Mouse (Mus musculus) CH12.LX (cell line): ENCODE data around the gene Tmem11.

Experiments
- CTCF ChIP-seq, 2 experiments: IDR thresholded peaks in 1 of 2; conservative IDR thresholded peaks in 1 of 2; 2 replicates each; pipeline ENCODE4 v1.5.1; 2011 to 2012; ENCODE audit warnings: low read depth in 2 of 2, low read length in 2 of 2, improper control_type of control experiment in 1 of 2, inconsistent platforms in 1 of 2, mild to moderate bottlenecking in 1 of 2, moderate library complexity in 1 of 2
- ELF1 ChIP-seq: IDR thresholded peaks from 2 replicates; pipeline ENCODE4 v1.6.1; 2014; ENCODE audit warnings: low read depth, mild to moderate bottlenecking, inconsistent platforms, low read length, improper control_type of control experiment
- EP300 ChIP-seq: IDR thresholded peaks from 2 replicates; pipeline ENCODE4 v1.6.1; 2011; ENCODE audit warnings: low read length, improper control_type of control experiment
- IRF4 ChIP-seq: IDR thresholded peaks from 2 replicates; pipeline ENCODE4 v1.6.1; 2014; ENCODE audit warnings: low read depth, mild to moderate bottlenecking, inconsistent platforms, low read length, improper control_type of control experiment
- POLR2A ChIP-seq: IDR thresholded peaks from 2 replicates; pipeline ENCODE4 v1.6.1; 2011; ENCODE audit warnings: low read depth, mild to moderate bottlenecking, improper control_type of control experiment, low read length
- TCF12 ChIP-seq: IDR thresholded peaks from 2 replicates; pipeline ENCODE4 v1.6.1; 2014; ENCODE audit warnings: low read depth, mild to moderate bottlenecking, inconsistent platforms, low read length, improper control_type of control experiment
- UBTF ChIP-seq: IDR thresholded peaks from 2 replicates; pipeline ENCODE4 v1.6.1; 2012; ENCODE audit warnings: low read depth, mild to moderate bottlenecking, inconsistent platforms, low read length, improper control_type of control experiment, moderate library complexity
- ZKSCAN1 ChIP-seq: IDR thresholded peaks from 2 replicates; pipeline ENCODE4 v1.6.1; 2012; ENCODE audit warnings: low read depth, inconsistent platforms, low read length, improper control_type of control experiment, borderline replicate concordance
- ZNF384 ChIP-seq: IDR thresholded peaks from 2 replicates; pipeline ENCODE4 v1.6.1; 2012; ENCODE audit warnings: low read depth, low read length, improper control_type of control experiment, inconsistent platforms

DNA sequence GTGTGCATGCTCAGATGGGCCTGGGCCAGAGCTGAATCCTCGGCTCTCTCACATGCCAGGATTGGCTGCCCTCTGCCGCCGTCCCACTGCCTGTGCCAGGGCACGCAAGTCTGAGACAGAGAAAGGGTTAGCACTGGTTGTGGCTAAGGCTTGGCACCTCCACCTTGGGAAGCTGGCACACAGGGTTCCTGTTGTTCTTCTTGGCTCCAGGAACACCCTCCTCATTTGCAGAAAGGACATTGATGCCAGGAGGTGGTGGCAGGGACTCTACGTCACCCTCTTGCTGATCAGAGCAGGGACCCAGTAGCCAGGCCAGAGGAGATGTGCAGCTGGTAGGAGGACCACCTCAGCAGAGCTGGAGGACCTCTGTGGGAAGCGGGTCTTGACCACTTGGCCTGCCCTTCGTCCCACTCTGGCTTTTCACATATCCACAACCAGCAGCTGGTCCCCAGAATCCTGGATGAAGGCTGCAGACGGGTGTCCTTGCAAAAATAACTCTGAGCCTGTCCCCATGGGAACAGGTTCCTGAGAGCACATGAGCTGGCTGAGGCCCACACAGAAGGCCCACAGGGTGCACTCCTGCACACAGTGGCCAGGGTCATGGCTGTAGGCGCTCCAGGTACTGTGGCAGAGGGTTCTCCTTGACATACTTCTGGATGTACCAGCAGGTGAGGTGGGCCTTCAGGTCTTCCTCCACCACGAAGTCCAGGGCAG, 26.5 kb upstream of the Tmem11 start:
- TF ChIP-seq POLR2A, result no peak
- TF ChIP-seq ZNF384, result no peak
- TF ChIP-seq ZKSCAN1, result no peak
- no peak for TF ChIP-seq IRF4
- TF ChIP-seq ELF1, result no peak
- no peak for TF ChIP-seq UBTF
- TF ChIP-seq TCF12, result no peak
- no peak for TF ChIP-seq EP300
- no peak for TF ChIP-seq CTCF (conservative IDR thresholded peaks at IDR 0.05 in 1 of 2, IDR thresholded peaks at IDR 0.05 in 1 of 2; ENCODE audit: low read depth in 2 of 2, low read length in 2 of 2)
